14 mouse cellular contexts compared by ENCODE assay signal in genomic region chr16:57484043-57484795, GRCm38 (mm10).
DNase-seq lines count a peak whose midpoint lies in the region; ATAC-seq and TF ChIP-seq lines count a peak whose summit lies in the region.
"Had no signal": no experiment of that assay in that cellular context is flagged by ENCODE, and none has a peak within 500 bp of the region (broad histone marks: within the 10 kb centered on the region; RNA-seq: fewer than 3 reads in every experiment).

No protein-coding gene starts in this region.

- H3K36me3 ChIP-seq in kidney, embryonic 15.5 days: no peaks in the 10 kb centered on the region
- no peaks in the 10 kb centered on the region for H3K36me3 ChIP-seq in intestine, embryonic 16.5 days (ENCODE audit: control insufficient read depth, insufficient read depth, low read length)
- no peaks in the 10 kb centered on the region for H3K36me3 ChIP-seq in neural tube, embryonic 14.5 days (ENCODE audit: control insufficient read depth, insufficient read depth, low read length)
- H3K36me3 ChIP-seq: heart, embryonic 10.5 days; midbrain, embryonic 12.5 days had no signal

- H3K9ac ChIP-seq in kidney, embryonic 15.5 days: no peak overlapping the region
- no peak overlapping the region for H3K9ac ChIP-seq in intestine, embryonic 16.5 days (ENCODE audit: low read depth, low read length)
- H3K9ac ChIP-seq in neural tube, embryonic 14.5 days (replicated peaks; ENCODE audit: low read depth, low read length): no peak overlapping the region
- H3K9ac ChIP-seq: hindbrain, embryonic 14.5 days; midbrain, embryonic 12.5 days had no signal

- TF ChIP-seq POLR2A in embryonic fibroblast, embryonic 13.5 days (IDR thresholded peaks at IDR 0.05; ENCODE audit: low read depth, low read length): no peak

- TF ChIP-seq CTCF in embryonic fibroblast, embryonic 13.5 days (IDR thresholded peaks at IDR 0.05; ENCODE audit: borderline replicate concordance, insufficient read depth, low read length): no peak

- no peak overlapping the region for H3K4me2 ChIP-seq in kidney, embryonic 15.5 days
- H3K4me2 ChIP-seq in intestine, embryonic 16.5 days (ENCODE audit: low read depth, low read length): no peak overlapping the region
- no peak overlapping the region for H3K4me2 ChIP-seq in neural tube, embryonic 14.5 days (ENCODE audit: low read depth, low read length)
- H3K4me2 ChIP-seq: hindbrain, embryonic 14.5 days; midbrain, embryonic 12.5 days had no signal

- peaks cover 30% of the 10 kb centered on the region for H3K4me1 ChIP-seq in kidney, embryonic 15.5 days
- peaks cover 8% of the 10 kb centered on the region for H3K4me1 ChIP-seq in embryonic fibroblast, embryonic 13.5 days (ENCODE audit: control insufficient read depth, insufficient read depth, low read length)
- H3K4me1 ChIP-seq in intestine, embryonic 16.5 days (ENCODE audit: control insufficient read depth, insufficient read depth, low read length): peaks cover 8% of the 10 kb centered on the region; the same call in 1 of the 2 replicates
- H3K4me1 ChIP-seq in neural tube, embryonic 14.5 days (ENCODE audit: control insufficient read depth, insufficient read depth, low read length): no peaks in the 10 kb centered on the region
- H3K4me1 ChIP-seq: midbrain, embryonic 12.5 days had no signal

- ATAC-seq in kidney, embryonic 15.5 days (replicated peaks; ENCODE audit: low FRiP score): peak; percentile 88
- peak; percentile 71 for ATAC-seq in intestine, embryonic 16.5 days
- ATAC-seq in neural tube, embryonic 14.5 days (ENCODE audit: low read depth): peak; percentile 44; the same call in 1 of the 2 replicates

- WGBS in kidney, embryonic 15.5 days: 35% methylated on average over 12 of the region's 12 CpGs
- 41% methylated on average over 12 of the region's 12 CpGs for WGBS in intestine, embryonic 16.5 days
- 46% methylated on average over 12 of the region's 12 CpGs for WGBS in neural tube, embryonic 14.5 days

- no peaks in the 10 kb centered on the region for H3K9me3 ChIP-seq in kidney, embryonic 15.5 days (replicated peaks)
- H3K9me3 ChIP-seq in intestine, embryonic 16.5 days (ENCODE audit: control insufficient read depth, low read length): no peaks in the 10 kb centered on the region
- no peaks in the 10 kb centered on the region for H3K9me3 ChIP-seq in neural tube, embryonic 14.5 days (ENCODE audit: control insufficient read depth, low read length)
- H3K9me3 ChIP-seq: heart, embryonic 10.5 days; midbrain, embryonic 12.5 days had no signal

- H3K4me3 ChIP-seq in kidney, embryonic 15.5 days (replicated peaks): no peak overlapping the region
- no peak overlapping the region for H3K4me3 ChIP-seq in embryonic fibroblast, embryonic 13.5 days (ENCODE audit: insufficient read depth, low read length)
- no peak overlapping the region for H3K4me3 ChIP-seq in intestine, embryonic 16.5 days (ENCODE audit: low read length)
- H3K4me3 ChIP-seq in neural tube, embryonic 14.5 days (ENCODE audit: low read depth, low read length): no peak overlapping the region
- H3K4me3 ChIP-seq: heart, embryonic 10.5 days; layer of hippocampus, adult 2 months; midbrain, embryonic 12.5 days had no signal

- no peaks in the 10 kb centered on the region for H3K27me3 ChIP-seq in kidney, embryonic 15.5 days
- H3K27me3 ChIP-seq in intestine, embryonic 16.5 days (replicated peaks; ENCODE audit: control insufficient read depth, insufficient read depth, low read length): no peaks in the 10 kb centered on the region
- H3K27me3 ChIP-seq in neural tube, embryonic 14.5 days (ENCODE audit: control insufficient read depth, insufficient read depth, low read length): no peaks in the 10 kb centered on the region
- H3K27me3 ChIP-seq: midbrain, embryonic 12.5 days had no signal

- no peak for DNase-seq in kidney, postnatal 10 days
- DNase-seq in gastrocnemius, adult 18-20 months (ENCODE audit: low spot score): no peak
- DNase-seq in cerebellum, adult 11 months: no peak
- DNase-seq: cerebellum, adult 8-10 months; right cerebral cortex, postnatal 14 days; thymus, postnatal 36 days had no signal

- peak overlapping the region; percentile 82 for H3K27ac ChIP-seq in kidney, embryonic 15.5 days
- H3K27ac ChIP-seq in embryonic fibroblast, embryonic 13.5 days (ENCODE audit: insufficient read depth, low read length): peak overlapping the region; percentile 4; the same call in 1 of the 2 replicates
- H3K27ac ChIP-seq in intestine, embryonic 16.5 days (ENCODE audit: low read length): peak overlapping the region; percentile 46; the same call in 1 of the 2 replicates
- no peak overlapping the region for H3K27ac ChIP-seq in neural tube, embryonic 14.5 days (ENCODE audit: low read depth, low read length)
- H3K27ac ChIP-seq: heart, embryonic 10.5 days; hindbrain, embryonic 14.5 days; layer of hippocampus, adult 2 months; midbrain, embryonic 12.5 days had no signal
